Mouse (Mus musculus): ENCODE results near the gene Ppard.

DNA sequence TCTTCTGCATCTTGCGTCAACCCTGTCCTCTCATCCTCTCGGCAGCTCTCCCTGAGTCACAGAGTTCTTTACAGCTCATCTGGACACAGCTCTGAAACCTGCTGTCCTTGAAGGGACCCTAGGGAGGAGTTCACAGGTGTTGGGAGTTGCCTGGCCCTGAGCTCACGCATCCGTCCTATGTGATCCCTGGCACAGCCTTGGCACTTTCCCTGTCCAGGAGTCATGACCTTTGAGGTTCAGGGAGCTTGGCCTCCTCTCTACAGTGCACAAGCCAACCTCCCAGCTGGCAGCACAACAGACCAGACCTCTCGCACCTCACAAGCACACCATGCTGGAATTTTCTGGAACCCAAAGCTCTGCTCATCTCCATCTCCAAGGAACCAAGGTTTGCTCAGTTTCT, 8.3 kb downstream of the Ppard start:
- no peak for TF ChIP-seq CTCF (IDR thresholded peaks at IDR 0.05; ENCODE audit: extremely low read depth, insufficient read depth, low read length)
- TF ChIP-seq POLR2A (IDR thresholded peaks at IDR 0.05; ENCODE audit: extremely low read depth, insufficient read depth, low read length), result no peak

Measured in cortical plate, adult 2 months (tissue).